Mouse (Mus musculus) T-cell, adult 2 months (primary cell): ENCODE data around the gene Vmn1r124.
"Not testable (repeated sequence)": the region's sequence is repeated elsewhere in the genome, so short reads cannot be mapped to it uniquely, and the experiment has no call there.

Source experiments
- DNase-seq: peaks from one replicate; pipeline ENCODE4 v3.0.0; 2022; ENCODE audit warnings: low spot score

Vmn1r124 gene

DNA sequence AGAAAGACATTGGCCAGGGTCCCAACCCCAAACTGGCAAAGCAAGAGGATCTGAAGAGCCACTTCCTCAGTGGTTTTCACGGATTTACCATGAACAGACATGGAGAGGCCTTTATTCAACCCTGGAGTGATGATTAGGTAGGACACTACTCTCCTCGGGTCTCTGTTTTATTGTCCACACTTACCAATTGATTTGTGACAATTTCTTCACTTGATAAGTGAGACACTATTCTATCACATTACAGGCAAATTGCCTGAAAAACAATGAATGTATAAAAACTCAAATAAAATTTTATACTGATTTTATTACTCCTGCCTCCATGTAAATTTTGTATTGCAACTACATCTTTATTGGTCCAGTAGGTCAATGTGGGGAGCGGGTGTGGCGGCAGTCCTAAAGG lies at the start of gene Vmn1r124:
Gene Vmn1r124, minus strand, starts transcription at position 101 of the 400 bp plus-strand sequence.
- DNase-seq, result not testable (repeated sequence)

DNA sequence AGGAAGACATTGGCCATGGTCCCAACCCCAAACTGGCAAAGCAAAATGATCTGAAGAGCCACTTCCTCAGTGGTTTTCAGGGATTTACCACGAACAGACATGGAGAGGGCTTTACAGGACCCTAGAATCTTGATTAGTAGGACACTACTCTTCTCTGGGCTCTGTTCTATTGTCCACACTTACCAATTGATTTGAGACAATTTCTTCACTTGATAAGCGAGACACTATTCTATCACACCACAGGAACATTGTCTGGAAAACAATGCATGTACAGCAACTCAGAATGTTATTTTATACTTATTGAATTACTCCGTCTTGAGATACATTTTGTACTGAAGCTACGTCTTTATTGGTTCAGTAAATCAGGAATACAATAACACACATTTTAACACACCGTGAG lies 41.0 kb upstream of the Vmn1r124 start, which contains the start of gene Vmn1r126:
Gene Vmn1r126, minus strand, starts transcription at position 101 of the 400 bp plus-strand sequence.
- not testable (repeated sequence) for DNase-seq

DNA sequence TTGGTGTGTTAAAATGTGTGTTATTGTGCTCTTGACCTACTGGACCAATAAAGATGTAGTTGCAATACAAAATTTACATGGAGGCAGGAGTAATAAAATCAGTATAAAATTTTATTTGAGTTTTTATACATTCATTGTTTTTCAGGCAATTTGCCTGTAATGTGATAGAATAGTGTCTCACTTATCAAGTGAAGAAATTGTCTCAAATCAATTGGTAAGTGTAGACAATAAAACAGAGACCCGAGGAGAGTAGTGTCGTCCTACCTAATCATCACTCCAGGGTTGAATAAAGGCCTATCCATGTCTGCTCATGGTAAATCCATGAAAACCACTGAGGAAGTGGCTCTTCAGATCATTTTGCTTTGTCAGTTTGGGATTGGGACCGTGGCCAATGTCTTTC lies 11.5 kb upstream of the Vmn1r124 start, which contains the start of gene Vmn1r125:
Gene Vmn1r125, plus strand, starts transcription at position 301 of the 400 bp plus-strand sequence.
- not testable (repeated sequence) for DNase-seq
